Mouse (Mus musculus) embryonic facial prominence, embryonic 14.5 days (tissue): ENCODE measurements around the gene Gm26920. TPM values are rescaled to one million over a fixed set of nuclear protein-coding genes. Genes with fewer than 3 reads are reported as not detected.

Source experiments
- ATAC-seq: fragments of 200-750 bp; cut with Nextera tagmentation; 2 replicates; pipeline ENCODE4 v1.8.0; 2017; ENCODE audit warnings: low read depth, moderate number of reproducible peaks, moderate TSS enrichment
- DNase-seq: peaks from one replicate; pipeline ENCODE4 v3.0.0-alpha.2; 2015; ENCODE audit warnings: low spot score
- H3K27ac ChIP-seq: fragments of 300-500 bp; sonication (generic); replicated peaks from 2 replicates; pipeline ENCODE4 v1.5.1; 2014; ENCODE audit warnings: low read depth, mild to moderate bottlenecking, low read length, moderate library complexity
- H3K27me3 ChIP-seq: fragments of 300-500 bp; sonication (generic); replicated peaks from 2 replicates; pipeline ENCODE4 v1.6.1; 2014; ENCODE audit warnings: low read length; ENCODE audit not compliant: control insufficient read depth, insufficient read depth
- H3K36me3 ChIP-seq: fragments of 300-500 bp; sonication (generic); 2 replicates; pipeline ENCODE4 v1.6.1; 2014; ENCODE audit warnings: low read length, mixed read lengths; ENCODE audit not compliant: control insufficient read depth, insufficient read depth
- H3K4me1 ChIP-seq: fragments of 300-500 bp; sonication (generic); 2 replicates; pipeline ENCODE4 v1.6.1; 2014; ENCODE audit warnings: antibody characterized with exemption, low read length; ENCODE audit not compliant: control insufficient read depth, insufficient read depth
- H3K4me2 ChIP-seq: fragments of 300-500 bp; sonication (generic); 2 replicates; pipeline ENCODE4 v1.6.1; 2014; ENCODE audit warnings: low read depth, mild to moderate bottlenecking, low read length, moderate library complexity, mixed read lengths
- H3K4me3 ChIP-seq: fragments of 300-500 bp; sonication (generic); 2 replicates; pipeline ENCODE4 v1.5.1; 2014; ENCODE audit warnings: low read depth, mild to moderate bottlenecking, low read length
- H3K9ac ChIP-seq: fragments of 300-500 bp; sonication (generic); 2 replicates; pipeline ENCODE4 v1.6.1; 2014; ENCODE audit warnings: low read depth, mild to moderate bottlenecking, low read length, moderate library complexity, mixed read lengths
- H3K9me3 ChIP-seq: fragments of 300-500 bp; sonication (generic); 2 replicates; pipeline ENCODE4 v1.6.1; 2016; ENCODE audit warnings: low read length; ENCODE audit not compliant: control insufficient read depth
- WGBS: fragments of 180-500 bp; shearing (Covaris S2); extraction: QIAGEN DNeasy Blood & Tissue Kit; methylation state at CpG from one replicate; pipeline ENCODE4 v1.1.7; 2014; 5-methylcytosine and 5-hydroxymethylcytosine counted together
- polyA plus RNA-seq: library from polyadenylated mRNA; unstranded; fragments of >200 nt; fragmentation: Nextera tagmentation; extraction: Ambion mirVana; gene quantifications from 2 replicates; pipeline ENCODE4 v1.2.1, GENCODE M21; 2014

Gene Gm26920
- polyA plus RNA-seq, 1 experiment from 2014 or later, result 1.4 TPM

DNA sequence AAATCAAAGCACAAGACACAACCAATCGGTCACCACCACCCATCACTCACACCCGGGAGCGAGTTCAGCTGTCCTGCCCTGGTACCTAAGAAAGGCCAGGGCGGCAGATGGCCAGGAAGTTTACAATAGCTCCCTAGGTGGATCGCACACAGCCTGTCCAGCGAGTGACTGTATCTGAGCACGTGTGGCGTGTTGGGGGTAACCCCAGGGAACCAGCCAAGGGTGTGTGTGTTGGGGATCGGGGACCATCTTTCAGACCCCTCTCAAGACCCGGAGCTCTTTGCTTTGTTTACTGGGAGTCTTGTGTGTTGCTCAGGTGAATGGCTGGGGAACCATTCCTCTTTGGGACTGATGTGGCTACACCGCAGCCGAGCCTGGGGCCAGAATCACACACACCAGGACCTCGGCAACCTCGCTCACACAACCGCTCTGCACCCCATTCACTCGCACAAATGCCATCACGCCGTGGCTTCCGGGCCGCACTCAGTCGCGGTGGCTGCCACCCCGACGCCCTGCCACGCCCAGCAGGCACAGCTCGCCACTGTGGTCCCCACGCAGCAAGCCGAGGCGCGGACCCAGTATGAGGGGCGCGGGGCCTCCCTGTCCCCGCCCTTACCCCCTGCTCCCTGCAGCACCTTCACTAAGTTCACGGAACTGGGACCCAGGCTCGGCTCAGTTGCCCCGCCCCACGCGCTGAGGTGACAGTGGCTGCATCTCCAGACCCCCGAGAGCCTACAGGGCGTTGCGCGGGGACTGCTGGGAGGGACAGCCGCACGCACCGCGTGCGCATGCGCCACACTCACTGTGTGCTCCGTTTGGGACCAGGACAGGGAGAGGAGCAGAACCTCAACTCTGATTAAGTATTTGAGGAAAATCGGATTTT lies 17.8 kb downstream of the Gm26920 start, which contains the start of gene Zfp82:
Gene Zfp82 (minus strand): TSS at position 755 of the 883 bp plus-strand sequence.
- DNase-seq (peak; percentile 94), ATAC-seq (peak; percentile 91)
- Histone ChIP-seq H3K27ac (peak within 1 kb of the TSS; percentile 63), H3K4me1 (no peaks in the 10 kb centered on the region), H3K9me3 (no peaks in the 10 kb centered on the region), H3K27me3 (no peaks in the 10 kb centered on the region), H3K36me3 (peaks cover 24% of the 10 kb centered on the region), H3K4me2 (peak within 1 kb of the TSS; percentile 84), H3K9ac (peak within 1 kb of the TSS; percentile 80), H3K4me3 (peak within 1 kb of the TSS; percentile 75)
- WGBS, result 1% methylated on average over 45 of the region's 50 CpGs

DNA sequence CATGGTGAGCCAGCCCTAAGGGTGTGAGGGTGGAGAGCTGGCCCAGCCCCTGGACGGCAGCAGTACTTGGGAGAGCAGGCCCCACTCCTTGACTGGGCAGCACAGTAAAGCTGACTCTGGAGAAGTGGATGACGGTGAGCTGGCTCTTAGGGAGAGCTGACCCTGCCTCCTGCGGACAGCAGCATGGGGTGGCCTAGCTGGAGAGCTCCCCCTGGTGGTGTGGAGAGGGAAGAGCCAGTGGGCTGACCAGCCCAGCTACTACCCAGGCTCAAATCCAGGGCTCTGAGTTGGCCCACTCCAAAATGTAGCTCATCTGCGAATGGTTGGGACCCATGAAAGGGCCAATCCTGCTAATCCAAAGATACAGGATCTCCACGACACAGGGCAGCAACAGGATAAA lies 25.6 kb downstream of the Gm26920 start:
- Histone ChIP-seq H3K36me3 (peaks cover 68% of the 10 kb centered on the region), H3K4me3 (no peak overlapping the region), H3K4me1 (no peaks in the 10 kb centered on the region), H3K27me3 (no peaks in the 10 kb centered on the region), H3K9me3 (no peaks in the 10 kb centered on the region), H3K27ac (no peak overlapping the region), H3K9ac (no peak overlapping the region), H3K4me2 (no peak overlapping the region)
- 86% methylated on average over 5 of the region's 5 CpGs for WGBS
- DNase-seq (no peak), ATAC-seq (no peak)

DNA sequence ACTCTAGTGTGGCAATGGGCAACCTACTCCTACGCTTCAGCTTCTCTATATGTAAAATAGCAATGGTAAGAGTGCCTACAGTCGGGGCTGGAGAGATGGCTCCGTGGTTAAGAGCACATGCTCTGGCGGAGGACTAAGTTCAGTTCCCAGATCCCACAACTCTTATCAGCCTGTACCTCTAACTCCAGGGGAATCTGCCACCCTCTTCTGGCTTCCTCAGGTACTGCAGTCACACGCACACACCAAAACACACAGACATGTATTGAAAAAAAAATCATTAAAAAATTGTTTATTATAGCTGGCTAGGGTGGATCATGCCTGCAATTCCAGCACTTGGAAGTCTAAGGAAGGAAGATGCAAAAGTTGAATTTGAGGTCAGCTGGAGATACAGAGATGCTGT lies 27.7 kb downstream of the Gm26920 start:
- Histone ChIP-seq H3K4me2 (no peak overlapping the region), H3K27ac (no peak overlapping the region), H3K4me3 (no peak overlapping the region), H3K27me3 (no peaks in the 10 kb centered on the region), H3K9ac (no peak overlapping the region), H3K9me3 (no peaks in the 10 kb centered on the region), H3K4me1 (no peaks in the 10 kb centered on the region), H3K36me3 (peaks cover 74% of the 10 kb centered on the region)
- no peak for DNase-seq
- WGBS, result 82% methylated on average over 5 of the region's 5 CpGs
- ATAC-seq, result no peak

DNA sequence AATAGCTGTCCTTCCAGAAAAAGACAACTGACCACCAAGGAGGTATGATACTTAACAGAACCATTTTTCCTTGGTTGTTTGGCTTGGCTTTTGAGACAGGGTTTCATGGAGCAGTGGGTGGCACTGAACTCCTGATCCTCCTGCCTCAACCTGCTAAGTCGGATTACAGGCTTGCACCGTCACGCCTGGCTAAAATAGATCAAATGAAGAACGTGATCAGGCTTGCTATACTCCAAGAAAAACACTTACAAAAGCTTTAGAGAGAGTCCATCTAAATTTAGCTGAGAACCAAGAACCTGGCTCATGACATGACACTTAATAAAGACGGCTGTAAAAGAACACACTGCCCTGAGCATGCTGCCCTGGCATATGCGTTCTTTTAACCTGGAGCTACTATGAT lies 29.9 kb downstream of the Gm26920 start:
- WGBS, result 77% methylated on average over 6 of the region's 6 CpGs

DNA sequence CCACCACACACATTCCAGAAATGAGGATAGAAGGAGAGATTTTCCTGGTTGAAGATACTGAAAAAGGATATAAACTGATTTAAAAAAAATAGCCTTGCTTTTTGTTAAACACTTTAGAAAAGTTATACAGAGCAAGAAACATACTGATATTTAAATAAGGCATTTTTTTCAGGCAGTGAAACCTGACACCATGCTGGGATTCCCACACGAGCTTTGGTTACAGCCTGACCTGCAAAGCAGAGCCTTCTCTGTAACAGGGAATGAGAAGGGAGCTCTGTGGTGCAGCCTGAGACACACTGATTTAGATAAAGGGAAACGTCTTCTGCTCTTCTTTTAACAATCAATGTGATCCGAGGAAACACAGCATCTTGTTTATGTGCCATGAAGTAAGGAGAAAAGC lies 36.6 kb downstream of the Gm26920 start:
- Histone ChIP-seq H3K27me3 (no peaks in the 10 kb centered on the region), H3K4me2 (no peak overlapping the region), H3K4me3 (no peak overlapping the region), H3K9ac (no peak overlapping the region), H3K9me3 (no peaks in the 10 kb centered on the region), H3K4me1 (peaks cover 7% of the 10 kb centered on the region; the same call in 1 of the 2 replicates), H3K36me3 (peaks cover 34% of the 10 kb centered on the region), H3K27ac (0 out of 2 replicates have a peak overlapping the region, but pooled peaks have one; percentile 40)
- DNase-seq (peak; percentile 75), ATAC-seq (no peak)
- WGBS, result 4% methylated on average over 3 of the region's 3 CpGs

More for the DNA sequence above, 29.9 kb downstream of the Gm26920 start:
- 0 out of 2 replicates have a peak, but pooled peaks have one; percentile 15 for ATAC-seq
- no peaks in the 10 kb centered on the region for H3K27me3 ChIP-seq
- no peak overlapping the region for H3K9ac ChIP-seq
- H3K27ac ChIP-seq, result no peak overlapping the region
- H3K4me1 ChIP-seq, result no peaks in the 10 kb centered on the region
- H3K36me3 ChIP-seq, result peaks cover 81% of the 10 kb centered on the region
- H3K9me3 ChIP-seq, result no peaks in the 10 kb centered on the region
- no peak overlapping the region for H3K4me3 ChIP-seq
- peak; percentile 38 for DNase-seq
- H3K4me2 ChIP-seq, result no peak overlapping the region

DNA sequence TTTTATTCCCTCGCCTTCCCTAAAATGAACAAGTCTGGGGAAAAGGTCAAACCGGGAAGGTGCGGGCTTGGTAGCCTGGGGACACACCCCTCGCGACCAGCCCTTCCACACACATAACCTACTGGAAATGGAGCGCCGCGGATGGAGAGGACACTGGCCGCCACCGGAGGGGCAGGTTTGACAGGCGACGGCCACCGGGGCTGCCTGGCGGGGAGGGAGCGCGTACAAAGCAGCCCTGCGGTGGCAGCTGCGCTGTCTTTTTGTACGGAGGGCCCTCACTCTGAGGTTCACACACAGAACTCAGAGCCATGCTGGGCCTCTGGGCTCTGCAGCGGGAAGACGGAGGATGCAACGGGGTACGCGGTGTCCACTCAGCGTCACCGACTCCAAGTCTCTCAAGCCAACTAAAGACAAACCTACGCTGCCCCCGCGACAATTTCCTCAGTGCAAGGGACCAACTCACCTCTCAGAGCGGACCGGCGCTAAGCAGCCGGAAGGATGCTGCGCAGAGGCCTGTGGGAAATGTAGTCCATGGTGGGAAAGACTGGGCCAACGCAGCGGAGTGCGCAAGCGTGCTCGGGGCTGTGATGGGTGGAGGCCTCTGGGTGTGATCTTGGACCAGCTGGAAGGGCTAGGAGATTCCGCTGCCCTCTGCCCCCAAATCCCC lies 39.2 kb downstream of the Gm26920 start, which contains the start of gene Zfp14:
Gene Zfp14 (minus strand): TSS at position 499 of the 667 bp plus-strand sequence.
- H3K4me2 ChIP-seq, result peak within 1 kb of the TSS; percentile 79
- no peaks in the 10 kb centered on the region for H3K9me3 ChIP-seq
- H3K4me1 ChIP-seq, result peaks cover 7% of the 10 kb centered on the region; the same call in 1 of the 2 replicates
- H3K36me3 ChIP-seq, result peaks cover 16% of the 10 kb centered on the region
- under 1% methylated on average over 37 of the region's 40 CpGs for WGBS
- no peaks in the 10 kb centered on the region for H3K27me3 ChIP-seq
- peak within 1 kb of the TSS; percentile 69 for H3K4me3 ChIP-seq
- peak within 1 kb of the TSS; percentile 78 for H3K9ac ChIP-seq
- DNase-seq (peak; percentile 95), ATAC-seq (peak; percentile 99)
- peak within 1 kb of the TSS; percentile 67 for H3K27ac ChIP-seq

DNA sequence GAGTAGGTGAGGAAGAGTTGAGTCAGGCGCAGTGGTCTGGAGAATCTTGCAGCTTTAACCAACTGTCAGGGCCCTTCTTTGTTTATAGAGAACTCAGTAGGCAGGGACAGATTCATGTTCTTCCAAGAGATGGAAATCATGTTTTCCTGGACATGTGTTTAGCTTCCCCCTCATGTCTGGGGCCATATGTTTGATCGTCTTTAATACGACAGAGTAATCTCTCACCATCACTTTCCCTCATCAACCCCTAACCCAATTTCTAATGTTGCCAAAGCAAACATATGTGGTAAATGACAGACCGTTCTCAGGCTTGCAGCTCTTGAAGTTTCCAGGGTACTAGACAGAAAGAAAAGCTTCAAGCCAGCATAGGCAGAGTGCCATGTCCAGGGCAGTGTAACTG lies 42.1 kb downstream of the Gm26920 start:
- H3K9me3 ChIP-seq, result no peaks in the 10 kb centered on the region
- H3K4me2 ChIP-seq, result no peak overlapping the region
- 0 out of 2 replicates have a peak, but pooled peaks cover 5% of the 10 kb centered on the region for H3K36me3 ChIP-seq
- no peak overlapping the region for H3K9ac ChIP-seq
- peaks cover 7% of the 10 kb centered on the region; the same call in 1 of the 2 replicates for H3K4me1 ChIP-seq
- no peak overlapping the region for H3K4me3 ChIP-seq
- H3K27ac ChIP-seq, result no peak overlapping the region
- WGBS, result 89% methylated on average over 4 of the region's 4 CpGs
- no peak for ATAC-seq
- no peak for DNase-seq
- no peaks in the 10 kb centered on the region for H3K27me3 ChIP-seq

DNA sequence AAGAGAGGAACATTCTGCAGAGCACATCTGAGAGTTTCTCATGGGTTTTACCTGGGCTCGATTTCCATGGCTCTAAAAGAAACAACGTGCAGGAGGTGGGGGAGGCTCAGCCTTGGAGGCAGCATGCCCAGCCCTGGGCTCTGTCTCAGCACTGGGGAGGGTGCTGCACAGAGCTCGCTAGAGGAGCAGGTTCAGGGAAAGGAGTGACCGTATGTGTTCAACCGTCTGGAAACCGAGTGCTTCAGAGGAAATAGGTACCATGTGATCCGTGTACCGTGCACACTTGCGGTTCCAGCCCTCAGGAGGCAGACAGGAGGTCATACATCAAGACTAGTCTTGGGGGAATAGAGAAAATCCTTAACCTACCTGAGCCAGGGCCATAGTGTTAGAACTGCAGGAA lies 45.9 kb downstream of the Gm26920 start:
- Histone ChIP-seq H3K4me1 (no peaks in the 10 kb centered on the region), H3K9ac (no peak overlapping the region), H3K27ac (no peak overlapping the region), H3K4me3 (no peak overlapping the region), H3K27me3 (no peaks in the 10 kb centered on the region), H3K9me3 (no peaks in the 10 kb centered on the region), H3K36me3 (peaks cover 17% of the 10 kb centered on the region), H3K4me2 (no peak overlapping the region)
- DNase-seq (no peak), ATAC-seq (no peak)
- WGBS, result 33% methylated on average over 9 of the region's 9 CpGs
